Mouse (Mus musculus) heart, adult 9 months (tissue): ENCODE data around the gene Vil1.

Source experiments
- DNase-seq, 2 experiments: peaks; one replicate each; pipeline ENCODE4 v3.0.0; 2022; ENCODE audit warnings: low spot score in 2 of 2

Vil1 gene

GRCm38 (mm10) chr1:74386714-74387385, 22.3 kb upstream of the Vil1 start:
- DNase-seq, result peak; percentile 97

GRCm38 (mm10) chr1:74387386-74387988, 21.7 kb upstream of the Vil1 start:
- DNase-seq, result no peak

- DNase-seq, result no peak
Measured at GRCm38 (mm10) chr1:74388398-74388920, 20.7 kb upstream of the Vil1 start.

GRCm38 (mm10) chr1:74389831-74390286, 19.3 kb upstream of the Vil1 start:
- DNase-seq, result peak; percentile 54 to 65

GRCm38 (mm10) chr1:74390287-74390906, 18.8 kb upstream of the Vil1 start:
- DNase-seq, result peak; percentile 53 to 72

GRCm38 (mm10) chr1:74390924-74391748, 18.0 kb upstream of the Vil1 start, which contains the start of gene Ctdsp1:
Gene Ctdsp1, plus strand, starts transcription at chr1:74391509.
- DNase-seq, result peak; percentile 99

GRCm38 (mm10) chr1:74391844-74392441, 17.2 kb upstream of the Vil1 start:
- DNase-seq, result peak; percentile 85

- no peak for DNase-seq
Measured at GRCm38 (mm10) chr1:74392446-74392994, 16.7 kb upstream of the Vil1 start.

- DNase-seq, result no peak
Measured at GRCm38 (mm10) chr1:74393010-74393409, 16.2 kb upstream of the Vil1 start.

- DNase-seq, result no peak
Measured at GRCm38 (mm10) chr1:74393697-74394096, 15.5 kb upstream of the Vil1 start.

GRCm38 (mm10) chr1:74394311-74394710, 14.9 kb upstream of the Vil1 start:
- no peak for DNase-seq

- no peak for DNase-seq
Measured at GRCm38 (mm10) chr1:74394858-74395257, 14.3 kb upstream of the Vil1 start.

- DNase-seq, result no peak
Measured at GRCm38 (mm10) chr1:74395290-74395689, 13.9 kb upstream of the Vil1 start.

- DNase-seq, result peak; percentile 64 to 67
Measured at GRCm38 (mm10) chr1:74396456-74397222, 12.5 kb upstream of the Vil1 start.

GRCm38 (mm10) chr1:74397268-74397918, 11.8 kb upstream of the Vil1 start:
- DNase-seq, result peak; percentile 98 to 99

GRCm38 (mm10) chr1:74397919-74398451, 11.2 kb upstream of the Vil1 start:
- DNase-seq, result peak; percentile 71 to 76

GRCm38 (mm10) chr1:74400531-74400930, 8.6 kb upstream of the Vil1 start:
- DNase-seq, result no peak

- no peak for DNase-seq
Measured at GRCm38 (mm10) chr1:74401015-74401702, 8.0 kb upstream of the Vil1 start.

GRCm38 (mm10) chr1:74404206-74404605, 5.0 kb upstream of the Vil1 start:
- DNase-seq, result no peak
